Mouse (Mus musculus) cerebellum, adult 2 months (tissue): ENCODE data around the gene Ntrk2.

Experiments
- CTCF ChIP-seq: fragments of 200-500 bp; IDR thresholded peaks from 2 replicates; pipeline ENCODE4 v1.5.1; 2011; ENCODE audit warnings: low read depth, mild to moderate bottlenecking, control low read depth, low read length, moderate library complexity, borderline replicate concordance; ENCODE audit not compliant: insufficient read depth
- POLR2A ChIP-seq: fragments of 200-500 bp; IDR thresholded peaks from 2 replicates; pipeline ENCODE4 v1.6.1; 2011; ENCODE audit warnings: low read length, control low read depth, borderline replicate concordance; ENCODE audit not compliant: insufficient read depth

GRCm38 (mm10) chr13:59004579-59004978 lies 198.2 kb downstream of the Ntrk2 start:
- no peak for TF ChIP-seq CTCF
- TF ChIP-seq POLR2A, result no peak
